Mouse (Mus musculus): Measurements from ENCODE around the gene Frmd4b.
"Not testable (repeated sequence)": the region's sequence is repeated elsewhere in the genome, so short reads cannot be mapped to it uniquely, and the experiment has no call there.

The Frmd4b gene

DNA sequence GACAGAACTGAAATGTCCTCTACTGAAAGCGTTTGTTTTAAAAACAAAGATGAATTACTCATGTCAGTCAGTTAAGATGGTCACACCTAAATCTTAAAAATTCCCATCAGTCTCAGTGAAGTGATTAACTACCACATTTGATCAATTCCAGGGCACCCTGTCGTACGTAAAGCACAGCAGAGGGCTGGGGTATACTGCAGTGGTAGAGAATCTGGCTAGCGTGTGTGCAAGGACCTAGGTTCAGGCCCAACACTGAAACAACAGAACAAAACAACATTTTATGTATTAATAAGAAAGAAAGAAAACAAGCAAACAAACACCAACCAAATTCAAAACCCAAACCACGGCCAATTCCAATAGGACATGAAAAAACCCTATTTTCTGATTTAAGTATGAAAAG lies 331.0 kb downstream of the Frmd4b start:
- DNase-seq = no peak

DNA sequence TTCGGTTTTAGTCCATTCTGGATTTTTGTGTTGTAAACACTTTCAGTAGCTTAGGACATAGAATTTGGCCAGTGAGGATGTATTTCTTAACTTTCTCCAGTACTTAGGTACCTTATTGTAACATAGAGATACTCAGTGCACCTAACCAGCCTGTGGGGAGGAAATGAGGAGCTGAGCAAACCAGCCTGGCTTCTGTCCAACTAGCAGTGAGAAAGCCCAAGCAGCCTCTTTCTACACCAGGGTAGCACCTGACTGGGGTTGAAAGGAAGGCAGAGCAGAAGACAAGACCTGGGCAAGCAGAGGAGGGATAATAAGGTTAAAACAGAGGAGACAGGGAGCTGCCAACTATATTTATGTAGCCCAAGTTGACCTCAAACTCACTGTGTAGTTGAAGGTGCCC lies 333.7 kb downstream of the Frmd4b start:
- no peak for DNase-seq

DNA sequence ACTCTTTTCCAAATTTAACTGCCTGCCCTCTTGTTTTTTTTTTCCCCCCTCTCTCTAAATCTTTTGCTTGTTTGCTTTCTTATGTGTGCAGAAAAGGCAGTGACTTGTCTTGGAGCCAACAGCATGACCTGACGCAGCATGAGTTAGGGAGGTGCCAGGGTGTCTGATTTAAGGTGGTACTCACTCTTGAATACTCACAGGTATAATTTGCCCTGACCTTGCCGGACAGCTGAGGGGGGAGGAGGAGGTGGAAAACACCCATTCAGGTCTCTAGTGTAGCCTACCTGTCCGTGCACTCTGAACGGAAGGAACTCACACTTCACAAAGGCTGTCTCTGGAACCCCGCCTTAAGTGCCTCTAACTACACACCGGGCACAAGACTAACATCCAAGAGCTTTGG lies 338.5 kb downstream of the Frmd4b start:
- peak; percentile 54 to 60 for DNase-seq

DNA sequence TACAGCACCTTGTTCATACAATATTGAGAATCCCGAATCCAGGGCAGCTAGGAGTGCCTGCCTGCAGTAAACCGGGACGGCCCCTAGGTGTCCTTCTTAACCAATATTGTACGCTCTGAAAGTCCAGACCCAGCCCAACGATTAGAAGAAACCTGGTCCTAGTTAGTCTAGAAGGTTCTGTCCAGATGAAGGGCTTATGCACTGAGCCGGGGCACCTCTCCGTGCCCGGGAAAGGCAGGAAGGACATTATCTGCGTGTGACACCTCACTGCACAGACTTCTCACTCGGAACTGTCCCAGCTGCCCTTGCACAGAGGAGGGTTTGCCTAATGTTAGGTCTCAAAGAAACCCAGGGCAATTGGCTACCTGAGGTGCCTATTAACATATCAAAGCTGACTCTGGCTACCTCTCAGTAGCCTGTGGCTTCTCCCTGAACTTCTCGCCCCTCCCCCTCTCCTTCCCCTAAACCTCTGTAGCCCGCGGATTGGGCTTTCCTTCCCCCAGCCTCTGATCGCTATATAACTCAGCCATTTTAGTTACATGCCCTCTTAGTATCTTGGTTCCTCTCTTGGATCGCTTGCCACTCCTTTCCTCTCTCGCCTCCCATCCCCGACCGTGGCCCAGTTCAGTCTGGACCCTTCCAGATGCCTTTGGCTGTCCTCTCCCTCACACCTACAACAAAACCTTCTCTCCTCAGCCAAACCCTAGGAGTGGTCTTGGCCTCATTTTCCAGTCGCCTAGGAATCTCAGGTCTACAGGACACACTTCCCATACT lies 339.1 kb downstream of the Frmd4b start:
- DNase-seq = peak; percentile 81 to 88

- DNase-seq = no peak
Observed at GRCm38 (mm10) chr6:97276890-97277497, 340.3 kb downstream of the Frmd4b start.

DNA sequence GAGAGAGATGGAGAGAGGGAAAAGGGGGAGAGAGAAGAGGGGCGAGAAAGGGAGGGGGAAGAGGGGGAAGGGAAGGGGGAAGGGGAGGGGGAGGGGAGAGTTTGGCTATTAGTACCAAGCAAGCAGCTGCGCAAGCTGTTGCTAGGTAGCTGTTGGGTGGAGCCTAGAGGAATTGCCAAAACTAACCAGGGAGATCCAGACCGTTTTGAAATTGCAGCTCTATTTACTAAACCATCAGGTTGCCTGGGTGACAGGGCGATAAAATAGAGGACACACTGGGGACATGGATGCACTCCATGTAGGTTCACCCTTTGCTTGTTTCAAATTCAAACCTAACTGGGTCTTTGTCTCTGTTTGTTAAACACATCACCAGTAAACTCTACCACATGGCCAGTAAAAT lies 341.0 kb downstream of the Frmd4b start:
- no peak for DNase-seq

DNA sequence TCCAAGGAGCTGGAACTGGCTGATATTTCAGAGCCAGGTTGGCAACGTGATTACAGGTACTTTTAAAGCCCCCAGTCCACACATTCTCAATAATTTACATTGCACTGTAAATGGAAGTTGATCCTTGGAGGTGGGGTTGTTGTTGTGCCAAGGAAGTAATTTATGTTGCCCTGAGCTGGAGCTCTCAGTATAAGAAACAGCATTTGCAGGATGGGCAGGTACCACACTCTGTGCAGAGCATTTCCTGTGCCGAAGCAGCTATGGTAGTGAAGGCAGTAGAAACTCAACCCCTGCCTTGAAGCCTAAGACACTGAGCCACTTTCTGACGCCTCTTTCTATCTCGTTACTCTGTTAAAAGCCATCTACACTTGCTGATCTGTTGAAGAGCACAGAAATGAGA lies 341.6 kb downstream of the Frmd4b start:
- no peak for DNase-seq

DNA sequence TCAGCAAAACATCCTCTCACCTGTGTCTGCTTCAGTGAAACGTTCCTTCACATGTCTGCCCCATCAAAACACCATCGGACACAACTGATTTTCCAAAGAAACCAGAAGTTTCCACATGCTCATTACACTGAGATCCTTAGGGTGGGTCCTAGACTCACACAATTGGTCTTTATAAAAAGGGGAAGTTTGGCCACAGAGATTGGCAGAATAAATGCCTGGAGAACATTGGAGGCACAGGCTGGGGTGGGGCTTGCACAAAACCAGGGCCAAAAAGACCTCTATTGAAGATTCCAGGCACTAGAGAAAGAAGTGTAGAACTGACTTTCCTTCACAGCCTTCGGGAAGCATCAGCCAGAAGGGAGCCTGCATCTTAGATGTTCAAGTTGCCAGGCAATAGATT lies 343.6 kb downstream of the Frmd4b start:
- no peak for DNase-seq

- DNase-seq = no peak
Observed at GRCm38 (mm10) chr6:97273058-97273710, 344.2 kb downstream of the Frmd4b start.

DNA sequence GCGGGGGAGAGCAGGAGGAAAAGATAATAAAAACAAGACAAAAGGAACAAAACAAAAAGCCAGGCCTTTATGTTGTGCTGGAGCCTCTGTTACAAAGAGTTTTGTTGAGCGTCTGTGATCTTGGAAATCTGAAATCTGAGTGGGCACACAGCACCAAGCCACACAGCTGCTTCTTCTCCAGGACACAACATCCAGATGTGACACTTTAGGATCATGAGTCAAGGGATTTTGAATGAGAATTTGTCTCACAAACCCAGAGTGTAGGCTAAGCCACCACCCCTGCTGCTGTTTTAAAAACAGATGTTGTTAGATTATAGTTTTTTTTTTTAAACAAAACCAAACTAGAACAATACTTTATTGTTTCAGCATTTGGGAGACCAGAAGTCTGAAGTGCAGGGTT lies 345.0 kb downstream of the Frmd4b start:
- no peak for DNase-seq

DNA sequence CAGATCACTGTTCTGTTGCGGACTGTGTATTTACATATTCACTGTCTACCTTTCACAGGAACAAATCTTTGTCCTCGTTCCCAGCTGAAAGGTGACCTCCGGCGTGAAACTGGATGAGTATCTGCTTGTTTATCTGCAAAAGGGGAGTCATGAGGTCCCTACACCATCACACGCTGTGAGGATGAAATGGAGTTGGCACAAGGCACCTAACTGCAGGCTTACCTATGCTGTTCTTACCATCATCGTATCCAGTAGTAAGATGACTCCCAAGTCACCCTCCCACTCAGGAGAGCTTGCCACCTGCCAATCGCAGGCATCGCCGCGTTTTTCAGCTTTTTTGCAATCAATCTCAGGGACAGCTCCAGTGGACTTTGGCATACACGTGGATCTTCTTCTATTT lies 347.7 kb downstream of the Frmd4b start:
- DNase-seq = no peak

GRCm38 (mm10) chr6:97267132-97267531 lies 350.2 kb downstream of the Frmd4b start:
- no peak for DNase-seq

DNA sequence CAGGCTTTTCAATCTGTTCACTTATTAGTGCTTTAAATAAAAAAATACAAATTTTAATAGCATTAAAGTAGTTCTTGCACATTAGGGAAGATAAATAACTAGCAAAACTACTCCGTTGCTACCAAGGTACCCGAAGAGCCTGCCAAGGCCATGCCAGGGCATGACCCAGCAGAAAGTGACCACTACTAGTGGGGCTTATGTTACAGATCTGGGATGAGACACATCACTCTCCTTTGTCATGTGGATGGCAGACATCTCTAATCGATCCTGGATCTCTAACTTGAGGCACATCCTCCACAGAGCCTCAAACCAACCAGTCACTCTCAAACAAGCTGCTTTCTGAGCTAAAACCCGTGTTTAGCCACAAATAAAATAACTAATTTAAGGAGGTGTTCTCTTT lies 350.7 kb downstream of the Frmd4b start:
- DNase-seq = no peak

GRCm38 (mm10) chr6:97265705-97266104 lies 351.6 kb downstream of the Frmd4b start:
- no peak for DNase-seq

DNA sequence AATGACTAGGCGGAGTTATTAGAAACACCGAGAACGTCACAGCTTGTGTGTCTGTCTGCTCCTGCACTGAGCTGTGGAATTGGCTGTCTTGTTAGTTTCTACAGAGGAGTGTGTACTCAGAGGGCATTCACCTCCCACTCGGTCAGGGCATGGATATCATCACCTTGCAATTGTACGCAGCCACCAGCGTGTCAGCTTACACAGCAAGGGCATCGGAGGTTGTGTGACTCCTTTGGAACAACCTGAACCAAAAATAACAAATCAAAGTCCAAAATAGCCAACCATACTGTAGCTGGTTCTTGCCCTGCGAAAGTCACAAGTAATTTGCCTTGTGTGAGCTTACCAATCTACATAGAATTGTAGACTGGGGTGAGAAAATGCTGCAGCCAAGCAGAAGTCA lies 352.1 kb downstream of the Frmd4b start:
- peak; percentile 18 to 20 for DNase-seq

- not testable (repeated sequence) for DNase-seq
Observed at GRCm38 (mm10) chr6:97263750-97264149, 353.6 kb downstream of the Frmd4b start.

GRCm38 (mm10) chr6:97262229-97262628 lies 355.1 kb downstream of the Frmd4b start:
- DNase-seq = no peak

DNA sequence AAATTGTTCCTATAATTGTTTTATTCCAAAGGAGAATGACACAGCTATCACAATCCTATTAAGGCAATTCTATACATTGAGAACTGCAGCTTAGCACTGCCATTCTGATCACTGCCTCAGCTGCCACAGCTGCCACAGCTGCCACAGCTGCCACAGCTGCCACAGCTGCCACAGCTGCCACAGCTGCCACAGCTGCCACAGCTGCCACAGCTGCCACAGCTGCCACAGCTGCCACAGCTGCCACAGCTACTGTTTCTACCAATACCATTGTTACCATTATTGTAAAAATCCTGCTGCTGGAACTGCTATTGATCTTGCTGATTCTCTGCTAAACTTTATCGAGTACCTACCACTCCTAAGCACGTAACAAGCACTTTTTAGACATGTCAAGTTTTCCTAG lies 357.4 kb downstream of the Frmd4b start:
- not testable (repeated sequence) for DNase-seq

DNA sequence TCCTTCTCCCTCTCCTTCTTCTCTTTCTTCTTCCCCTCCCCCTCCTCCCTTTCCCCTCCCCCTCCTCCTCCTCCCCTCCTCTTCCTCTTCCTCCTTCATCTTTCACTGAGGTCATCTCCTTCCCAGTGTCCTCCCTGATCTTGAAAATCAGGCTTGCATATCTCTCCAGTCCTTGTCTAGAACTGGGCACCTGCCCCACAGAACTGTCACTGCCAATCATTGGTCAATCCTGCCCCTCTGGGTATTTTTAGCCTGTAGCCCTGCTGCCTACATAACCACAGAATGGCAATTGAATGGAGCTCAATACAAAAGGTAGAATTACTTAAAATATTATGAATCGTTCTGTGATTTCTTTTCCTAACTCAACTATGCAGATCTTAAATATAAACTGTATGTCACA lies 358.9 kb downstream of the Frmd4b start:
- no peak for DNase-seq

DNA sequence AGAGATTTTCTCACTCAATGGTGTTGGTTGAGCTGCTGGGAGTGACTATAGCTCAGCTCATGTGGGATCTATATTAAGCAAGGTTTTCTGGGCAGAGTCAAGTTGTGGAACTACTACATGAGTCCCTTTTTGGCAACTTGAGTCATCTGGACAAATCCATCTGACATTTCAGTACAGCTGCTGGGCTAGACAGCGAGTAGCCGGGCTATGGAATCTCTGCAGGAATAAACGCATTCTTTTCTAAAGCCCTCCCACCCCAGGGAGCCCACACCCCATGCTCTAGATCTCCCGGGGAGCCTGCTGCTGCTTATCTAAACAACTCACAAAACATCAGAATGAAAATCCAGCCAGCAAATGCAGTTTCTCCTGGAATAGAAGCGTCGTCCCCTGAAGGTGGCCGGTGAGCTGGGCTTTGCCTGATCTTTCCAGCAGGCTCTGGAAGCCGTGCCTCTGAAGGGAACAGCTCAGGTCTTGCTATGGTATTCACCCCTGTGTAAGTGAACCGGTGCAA lies 364.6 kb downstream of the Frmd4b start, which contains the start of gene Lmod3:
TSS of gene Lmod3 (minus strand) at position 49 of the 511 bp plus-strand sequence.
- DNase-seq = peak; percentile 15 to 31

DNA sequence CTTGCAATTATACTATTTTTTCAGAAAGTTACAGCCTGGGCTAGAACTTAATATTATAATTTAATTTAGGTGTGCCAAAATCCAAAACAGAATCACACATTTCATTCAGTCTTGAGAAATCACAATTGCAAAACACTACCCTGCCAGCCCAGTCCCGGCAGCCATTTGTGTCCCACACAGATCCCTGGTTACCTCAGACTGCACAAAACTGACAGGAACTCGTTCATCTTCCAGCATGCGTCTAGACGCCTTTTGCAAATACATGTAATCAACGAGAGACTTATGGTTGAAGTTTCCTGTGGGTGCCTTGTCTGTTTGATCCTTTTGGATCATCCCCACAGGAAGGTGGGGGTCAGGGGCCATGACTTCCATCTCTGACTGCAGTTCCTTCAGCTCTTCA lies 365.3 kb downstream of the Frmd4b start:
- DNase-seq = no peak

DNA sequence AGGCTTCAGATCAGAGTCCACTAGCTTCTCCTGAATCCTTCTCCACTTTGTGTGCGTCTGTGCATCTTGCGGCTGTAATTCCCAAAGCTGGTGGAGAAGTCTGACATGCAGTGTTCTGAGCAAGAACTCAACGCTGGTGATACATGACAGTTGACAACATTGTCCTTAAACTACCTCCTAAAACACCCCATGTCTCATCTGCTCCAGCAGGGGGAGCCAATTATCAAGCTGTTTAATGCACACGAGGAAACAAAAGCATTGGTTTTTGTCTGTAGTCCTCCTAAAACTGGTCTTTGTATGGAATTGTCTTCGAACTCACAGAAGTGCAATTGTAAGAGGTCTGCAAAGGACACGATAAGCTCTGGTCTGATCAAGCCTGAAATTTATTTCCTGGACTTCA lies 366.4 kb downstream of the Frmd4b start:
- DNase-seq = peak; percentile 37 to 70

- DNase-seq = no peak
Observed at GRCm38 (mm10) chr6:97245200-97245599, 372.1 kb downstream of the Frmd4b start.

GRCm38 (mm10) chr6:97242522-97242921 lies 374.8 kb downstream of the Frmd4b start:
- DNase-seq = no peak

All from kidney, adult 8-10 months (tissue).